Mouse (Mus musculus) lung, adult 2 months (tissue): ENCODE results near the gene Tor1b.

ENCODE experiments used
- CTCF ChIP-seq: fragments of 200-500 bp; IDR thresholded peaks from 2 replicates; pipeline ENCODE4 v1.5.1; 2011; ENCODE audit warnings: mild to moderate bottlenecking, low read length, control low read depth; ENCODE audit not compliant: insufficient read depth
- POLR2A ChIP-seq: fragments of 200-500 bp; IDR thresholded peaks from 2 replicates; pipeline ENCODE4 v1.6.1; 2011; ENCODE audit warnings: low read depth, mild to moderate bottlenecking, control low read depth, low read length, borderline replicate concordance; ENCODE audit errors: extremely low read depth

DNA sequence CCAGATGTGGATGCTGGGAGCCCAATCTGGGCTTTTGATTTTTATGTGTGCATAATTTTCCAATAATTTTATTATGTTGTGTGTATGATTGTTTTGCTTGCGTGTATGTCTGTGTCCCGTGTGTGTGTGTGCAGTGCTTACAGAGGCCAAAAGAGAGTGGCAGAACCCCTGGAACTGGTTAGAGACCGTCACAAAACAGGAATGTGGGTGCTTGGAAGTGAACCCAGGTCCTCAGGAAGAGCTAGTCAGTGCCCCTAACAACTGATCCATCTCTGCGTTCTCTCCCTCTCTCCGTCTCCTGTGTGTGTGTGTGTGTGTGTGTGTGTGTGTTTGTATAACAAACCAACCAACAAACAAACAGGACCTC is 319 bp upstream of the Tor1b start:
- TF ChIP-seq POLR2A (no peak), CTCF (no peak)
